Mouse (Mus musculus): ENCODE measurements at regions not wholly inside any gene's neighbourhood (a gene's known extent, or its start where the extent isn't known, plus 50 kb on each side); places are given as distances from the start of the nearest gene placed in this dataset.
A peak's percentile ranks its signal among the peaks of the same experiment; 100 is the strongest.

- ATAC-seq (ENCODE audit: low FRiP score, low read depth): no peak
- 33% methylated on average over 13 of the region's 13 CpGs for WGBS
These were observed 253.2 kb upstream of the Spred2 start for GRCm38 (mm10) chr11:19670853-19671530.

GRCm38 (mm10) chr11:19673012-19673411 lies 251.2 kb upstream of the Spred2 start:
- Histone ChIP-seq H3K4me3 (replicated peaks; ENCODE audit: low read length) (no peak overlapping the region), H3K27me3 (ENCODE audit: control insufficient read depth, insufficient read depth, low read length) (no peaks in the 10 kb centered on the region; the same call in 1 of the 2 replicates), H3K27ac (replicated peaks; ENCODE audit: low read depth, low read length) (no peak overlapping the region), H3K4me2 (replicated peaks; ENCODE audit: low read depth, low read length, severe bottlenecking) (no peak overlapping the region), H3K36me3 (ENCODE audit: control insufficient read depth, insufficient read depth, low read length) (no peaks in the 10 kb centered on the region), H3K9ac (ENCODE audit: low read depth, low read length, severe bottlenecking) (no peak overlapping the region), H3K9me3 (ENCODE audit: control insufficient read depth, low read length) (no peaks in the 10 kb centered on the region), H3K4me1 (ENCODE audit: control insufficient read depth, insufficient read depth, low read length) (no peaks in the 10 kb centered on the region)
- no peak for DNase-seq (ENCODE audit: low spot score)
- no peak for ATAC-seq (ENCODE audit: low FRiP score, low read depth)
- TF ChIP-seq POLR2A (IDR thresholded peaks at IDR 0.05; ENCODE audit: borderline replicate concordance, extremely low read depth, insufficient read depth, insufficient read length): no peak
- 29% methylated on average over 1 of the region's 1 CpGs for WGBS

More at GRCm38 (mm10) chr11:19670853-19671530, 253.2 kb upstream of the Spred2 start:
- Histone ChIP-seq H3K4me1 (ENCODE audit: control insufficient read depth, insufficient read depth, low read length) (no peaks in the 10 kb centered on the region), H3K9me3 (ENCODE audit: control insufficient read depth, low read length) (no peaks in the 10 kb centered on the region), H3K27ac (replicated peaks; ENCODE audit: low read depth, low read length) (no peak overlapping the region), H3K4me3 (replicated peaks; ENCODE audit: low read length) (no peak overlapping the region), H3K4me2 (replicated peaks; ENCODE audit: low read depth, low read length, severe bottlenecking) (no peak overlapping the region), H3K27me3 (ENCODE audit: control insufficient read depth, insufficient read depth, low read length) (no peaks in the 10 kb centered on the region; the same call in 1 of the 2 replicates), H3K9ac (ENCODE audit: low read depth, low read length, severe bottlenecking) (no peak overlapping the region), H3K36me3 (ENCODE audit: control insufficient read depth, insufficient read depth, low read length) (no peaks in the 10 kb centered on the region)
- peak; percentile 21 for DNase-seq (ENCODE audit: low spot score)
- TF ChIP-seq POLR2A (IDR thresholded peaks at IDR 0.05; ENCODE audit: borderline replicate concordance, extremely low read depth, insufficient read depth, insufficient read length): no peak

GRCm38 (mm10) chr11:19676514-19676913 lies 247.7 kb upstream of the Spred2 start:
- no peaks in the 10 kb centered on the region for H3K4me1 ChIP-seq (ENCODE audit: control insufficient read depth, insufficient read depth, low read length)
- H3K27ac ChIP-seq (replicated peaks; ENCODE audit: low read depth, low read length): no peak overlapping the region
- no peak for DNase-seq (ENCODE audit: low spot score)
- H3K36me3 ChIP-seq (ENCODE audit: control insufficient read depth, insufficient read depth, low read length): no peaks in the 10 kb centered on the region
- no peak for ATAC-seq (ENCODE audit: low FRiP score, low read depth)
- H3K9me3 ChIP-seq (ENCODE audit: control insufficient read depth, low read length): no peaks in the 10 kb centered on the region
- no peak overlapping the region for H3K9ac ChIP-seq (ENCODE audit: low read depth, low read length, severe bottlenecking)
- TF ChIP-seq POLR2A (IDR thresholded peaks at IDR 0.05; ENCODE audit: borderline replicate concordance, extremely low read depth, insufficient read depth, insufficient read length): no peak
- H3K27me3 ChIP-seq (ENCODE audit: control insufficient read depth, insufficient read depth, low read length): no peaks in the 10 kb centered on the region
- no peak overlapping the region for H3K4me3 ChIP-seq (replicated peaks; ENCODE audit: low read length)
- WGBS: 100% methylated on average over 1 of the region's 1 CpGs
- no peak overlapping the region for H3K4me2 ChIP-seq (replicated peaks; ENCODE audit: low read depth, low read length, severe bottlenecking)

GRCm38 (mm10) chr11:19679041-19679440 lies 245.1 kb upstream of the Spred2 start:
- DNase-seq (ENCODE audit: low spot score) (no peak), ATAC-seq (ENCODE audit: low FRiP score, low read depth) (no peak)
- no peak for TF ChIP-seq POLR2A (IDR thresholded peaks at IDR 0.05; ENCODE audit: borderline replicate concordance, extremely low read depth, insufficient read depth, insufficient read length)
- H3K4me3 ChIP-seq (replicated peaks; ENCODE audit: low read length): no peak overlapping the region
- no peaks in the 10 kb centered on the region for H3K27me3 ChIP-seq (ENCODE audit: control insufficient read depth, insufficient read depth, low read length)
- no peak overlapping the region for H3K9ac ChIP-seq (ENCODE audit: low read depth, low read length, severe bottlenecking)
- no peaks in the 10 kb centered on the region for H3K36me3 ChIP-seq (ENCODE audit: control insufficient read depth, insufficient read depth, low read length)
- H3K9me3 ChIP-seq (ENCODE audit: control insufficient read depth, low read length): no peaks in the 10 kb centered on the region
- WGBS: 50% methylated on average over 2 of the region's 2 CpGs
- H3K4me1 ChIP-seq (ENCODE audit: control insufficient read depth, insufficient read depth, low read length): no peaks in the 10 kb centered on the region
- no peak overlapping the region for H3K4me2 ChIP-seq (replicated peaks; ENCODE audit: low read depth, low read length, severe bottlenecking)
- H3K27ac ChIP-seq (replicated peaks; ENCODE audit: low read depth, low read length): no peak overlapping the region

- Histone ChIP-seq H3K4me3 (replicated peaks; ENCODE audit: low read length) (no peak overlapping the region), H3K27me3 (ENCODE audit: control insufficient read depth, insufficient read depth, low read length) (no peaks in the 10 kb centered on the region), H3K27ac (replicated peaks; ENCODE audit: low read depth, low read length) (no peak overlapping the region), H3K4me2 (replicated peaks; ENCODE audit: low read depth, low read length, severe bottlenecking) (no peak overlapping the region), H3K9me3 (ENCODE audit: control insufficient read depth, low read length) (no peaks in the 10 kb centered on the region), H3K36me3 (ENCODE audit: control insufficient read depth, insufficient read depth, low read length) (no peaks in the 10 kb centered on the region), H3K4me1 (ENCODE audit: control insufficient read depth, insufficient read depth, low read length) (no peaks in the 10 kb centered on the region), H3K9ac (ENCODE audit: low read depth, low read length, severe bottlenecking) (no peak overlapping the region)
- no peak for ATAC-seq (ENCODE audit: low FRiP score, low read depth)
- DNase-seq (ENCODE audit: low spot score): no peak
- 70% methylated on average over 5 of the region's 5 CpGs for WGBS
- TF ChIP-seq POLR2A (IDR thresholded peaks at IDR 0.05; ENCODE audit: borderline replicate concordance, extremely low read depth, insufficient read depth, insufficient read length): no peak
These were observed 244.5 kb upstream of the Spred2 start for GRCm38 (mm10) chr11:19679669-19680068.
